Mouse (Mus musculus) bone marrow, adult 2 months (tissue): ENCODE results near the gene Skp1a.

ENCODE experiments used
- CTCF ChIP-seq: fragments of 200-500 bp; IDR thresholded peaks from 2 replicates; pipeline ENCODE4 v1.5.1; 2011; ENCODE audit warnings: low read length, control low read depth; ENCODE audit not compliant: control insufficient read depth, insufficient read depth
- POLR2A ChIP-seq: fragments of 200-500 bp; IDR thresholded peaks from 2 replicates; pipeline ENCODE4 v1.6.1; 2011; ENCODE audit warnings: low read depth, mild to moderate bottlenecking, control low read depth, low read length, borderline replicate concordance; ENCODE audit not compliant: control insufficient read depth

GRCm38 (mm10) chr11:52273183-52273941, 41.6 kb downstream of the Skp1a start:
- TF ChIP-seq POLR2A (no peak), CTCF (no peak)
